Mouse (Mus musculus): ENCODE results near the gene Eif4g3.

Eif4g3 gene

DNA sequence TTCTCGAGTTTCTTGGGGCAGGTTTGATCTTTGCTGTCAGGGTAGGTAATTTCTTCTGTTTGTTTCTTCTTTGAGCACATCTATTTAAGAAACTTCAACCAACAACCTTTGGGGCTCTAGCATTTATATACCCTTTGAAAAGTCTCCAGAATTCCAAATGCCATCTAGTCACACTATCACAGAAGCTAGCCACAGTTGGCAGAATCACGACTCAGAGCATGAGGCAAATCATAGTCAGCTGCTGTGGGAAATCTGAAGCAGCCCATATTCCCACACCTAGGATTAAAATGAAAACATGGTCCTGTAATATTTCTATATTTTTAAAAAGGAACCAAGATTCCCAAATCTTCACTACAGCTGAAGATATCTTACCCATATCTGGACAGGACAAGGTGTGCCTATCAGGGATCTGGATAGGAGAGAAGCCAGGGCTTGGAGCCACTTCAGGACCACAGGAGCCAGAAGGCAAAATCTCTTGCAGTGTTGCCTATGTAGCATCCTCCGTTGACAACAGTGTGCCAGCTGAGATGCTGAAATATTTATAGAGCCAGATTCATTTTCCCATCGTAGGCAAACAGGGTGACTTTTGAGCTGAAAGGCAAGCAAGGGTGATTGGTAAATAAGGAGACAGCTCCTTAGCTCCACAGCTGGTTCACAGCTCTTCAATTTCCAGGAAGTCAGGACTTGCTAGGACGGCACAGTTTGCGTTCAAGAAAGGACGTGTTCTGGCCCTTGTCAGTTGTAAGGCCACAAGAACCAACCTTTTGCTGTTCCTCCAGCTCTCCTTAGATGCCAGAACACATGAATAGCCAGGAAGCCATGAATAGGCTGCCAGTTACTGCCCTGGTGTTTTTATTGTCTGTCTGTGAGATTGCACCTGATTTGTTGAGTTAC is 70.8 kb downstream of the Eif4g3 start:
- no peak for DNase-seq

DNA sequence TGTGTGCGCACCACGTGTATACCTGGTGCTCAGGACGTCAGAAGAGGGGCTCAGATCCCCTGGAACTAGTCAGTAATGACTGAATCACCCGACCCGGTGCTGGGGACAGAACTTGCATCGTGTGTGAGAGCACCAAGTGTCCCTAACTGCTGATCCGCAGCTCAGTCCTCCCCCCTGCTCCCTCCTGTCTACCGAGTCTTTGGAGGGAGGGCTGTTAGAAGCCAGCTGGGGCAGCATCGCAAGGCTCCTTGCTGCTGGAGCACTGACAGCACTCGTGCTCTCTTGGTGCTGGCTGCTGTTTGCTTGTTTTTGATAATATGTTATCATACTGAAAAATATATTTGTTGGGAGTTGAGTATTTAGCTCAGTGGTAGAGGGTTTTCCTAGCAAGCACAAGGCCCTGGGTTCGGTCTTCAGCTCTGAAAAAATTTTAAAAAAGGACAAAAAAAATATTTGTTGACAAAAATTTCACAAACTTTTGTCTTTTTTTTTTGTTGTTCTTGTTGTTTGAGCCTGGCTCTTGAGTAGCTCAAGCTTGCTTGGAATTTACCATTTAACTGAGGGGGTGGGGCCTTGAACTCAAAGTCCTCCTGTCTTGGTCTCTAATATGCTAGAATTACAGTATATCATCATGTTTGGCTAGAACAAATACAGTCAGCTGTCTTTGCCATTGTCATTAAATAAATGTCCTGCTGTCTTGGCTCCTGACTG is 72.2 kb downstream of the Eif4g3 start:
- DNase-seq: peak; percentile 48 to 49

DNA sequence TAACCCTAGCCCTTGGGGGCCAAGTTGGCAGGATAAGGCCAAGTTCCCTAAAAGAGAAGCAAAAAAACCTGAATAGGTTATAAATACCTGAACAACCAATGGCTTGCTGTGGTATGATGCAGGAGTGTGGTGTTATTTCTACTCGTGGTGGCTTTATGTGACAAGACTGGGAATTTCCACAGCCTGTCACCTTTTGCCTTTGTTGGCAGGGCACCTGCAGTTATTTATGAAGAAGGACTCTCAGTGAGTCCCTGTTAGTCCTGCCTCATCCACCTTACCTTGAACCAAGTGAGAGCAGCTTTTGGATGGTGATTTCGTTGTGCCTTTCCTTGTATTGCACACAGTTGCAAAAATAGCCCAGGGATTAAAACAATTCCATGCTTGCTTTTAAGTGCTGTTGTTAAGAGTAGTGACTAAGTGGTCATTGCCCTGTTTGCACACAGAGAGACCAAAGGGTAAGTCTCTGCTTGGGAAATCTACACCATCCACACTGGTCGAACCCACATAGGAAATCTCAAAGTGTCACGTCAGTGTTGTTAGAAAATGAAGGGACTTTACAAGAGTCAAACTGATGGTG is 72.9 kb downstream of the Eif4g3 start:
- peak in 1 of 2 experiments; percentile 35 for DNase-seq

DNA sequence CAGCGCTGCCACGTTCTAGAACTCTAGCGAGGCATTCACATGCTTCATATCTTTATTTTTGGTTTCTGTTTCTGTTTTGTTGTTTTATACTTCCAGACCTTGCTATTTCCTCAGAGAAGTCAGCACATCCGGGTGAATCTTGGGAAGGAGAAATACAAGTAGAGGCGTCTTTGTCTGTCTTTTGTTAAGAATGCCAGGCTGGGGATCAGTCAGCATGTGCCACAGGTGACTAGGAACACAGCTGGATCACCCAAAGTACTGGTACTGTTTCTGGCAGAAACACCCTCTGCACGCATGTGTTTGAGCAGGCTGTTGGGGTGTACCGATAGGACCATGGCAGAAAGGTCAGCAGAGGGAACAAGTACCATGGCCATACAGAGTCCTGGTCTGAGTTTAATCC is 73.6 kb downstream of the Eif4g3 start:
- DNase-seq: peak in 1 of 2 experiments; percentile 45

DNA sequence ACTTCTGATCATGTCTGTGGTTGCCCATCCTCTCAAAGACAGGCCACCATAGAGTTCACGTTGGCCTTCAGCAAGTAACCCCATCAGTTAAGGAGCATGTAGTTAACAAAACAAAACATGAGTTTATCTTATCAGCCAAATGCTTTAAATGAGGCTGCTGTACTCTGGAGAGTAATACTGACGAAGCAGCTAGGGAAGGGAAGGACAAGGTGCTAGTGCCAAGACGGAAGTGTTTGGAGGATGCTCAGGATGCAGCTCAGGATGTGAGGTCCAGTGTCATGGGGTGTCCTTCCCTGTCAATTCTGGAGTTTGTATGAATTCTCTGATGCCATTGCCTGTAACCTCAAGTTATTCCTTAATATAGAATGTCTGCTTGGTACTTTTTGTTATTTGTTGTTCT is 75.0 kb downstream of the Eif4g3 start:
- DNase-seq: peak in 1 of 2 experiments; percentile 50

DNA sequence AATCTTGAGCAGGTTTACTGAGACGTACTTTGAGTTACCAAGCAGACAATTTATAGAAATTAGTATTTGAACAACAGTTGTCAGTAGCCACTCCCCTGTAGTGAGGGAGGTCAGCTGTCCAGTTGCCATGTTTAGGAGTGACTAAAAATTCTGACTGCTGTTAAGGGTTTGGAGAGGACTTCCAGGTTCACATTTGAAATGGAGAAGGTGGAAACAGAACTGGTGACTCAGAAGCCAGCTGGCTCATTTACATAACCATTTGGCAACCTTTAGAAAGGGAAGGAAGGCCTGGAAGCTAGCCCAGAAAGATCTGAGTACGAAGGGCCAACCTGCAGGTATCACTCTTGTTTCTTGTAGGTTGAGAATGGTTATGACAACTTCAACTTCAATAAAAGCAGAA is 75.8 kb downstream of the Eif4g3 start:
- peak; percentile 80 to 92 for DNase-seq

DNA sequence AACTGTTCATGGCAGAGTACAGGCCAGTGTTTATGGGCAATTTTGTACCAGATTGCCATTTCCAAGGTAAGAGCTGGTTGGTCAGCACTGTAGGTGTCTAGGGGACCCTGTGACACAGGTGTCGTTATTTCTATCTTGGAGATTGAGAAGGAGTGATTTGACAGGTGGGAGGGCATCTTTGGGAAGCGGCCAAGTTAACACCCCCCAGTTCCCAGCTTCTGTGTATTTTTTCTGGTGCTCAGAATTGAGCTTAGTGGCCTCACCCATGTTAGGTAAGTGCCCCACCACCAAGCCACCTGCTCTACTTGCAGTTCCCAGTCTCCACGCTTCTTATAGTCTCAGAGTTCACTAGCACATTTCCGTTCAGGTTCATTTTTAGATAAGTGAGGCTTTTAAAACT is 76.5 kb downstream of the Eif4g3 start:
- DNase-seq: no peak

DNA sequence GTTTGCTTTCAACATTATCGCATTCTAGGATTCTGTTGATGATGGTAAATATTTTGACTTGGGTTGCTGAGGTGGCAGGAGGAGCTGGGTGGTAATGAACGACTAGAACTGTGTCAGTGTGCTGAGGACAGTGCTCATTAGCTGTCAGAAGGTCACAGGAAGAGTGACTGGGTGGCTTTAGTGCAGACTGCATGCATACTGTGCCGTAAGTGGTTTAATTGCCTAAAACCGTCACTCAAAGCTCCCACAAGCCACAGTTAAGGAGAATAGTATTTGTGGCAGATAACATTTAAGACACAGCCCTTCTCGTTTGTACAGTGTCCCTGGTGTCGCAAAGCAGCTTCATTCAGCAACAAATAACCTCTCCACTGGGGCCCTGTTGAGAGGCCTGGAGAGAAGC is 78.7 kb downstream of the Eif4g3 start:
- DNase-seq: no peak

DNA sequence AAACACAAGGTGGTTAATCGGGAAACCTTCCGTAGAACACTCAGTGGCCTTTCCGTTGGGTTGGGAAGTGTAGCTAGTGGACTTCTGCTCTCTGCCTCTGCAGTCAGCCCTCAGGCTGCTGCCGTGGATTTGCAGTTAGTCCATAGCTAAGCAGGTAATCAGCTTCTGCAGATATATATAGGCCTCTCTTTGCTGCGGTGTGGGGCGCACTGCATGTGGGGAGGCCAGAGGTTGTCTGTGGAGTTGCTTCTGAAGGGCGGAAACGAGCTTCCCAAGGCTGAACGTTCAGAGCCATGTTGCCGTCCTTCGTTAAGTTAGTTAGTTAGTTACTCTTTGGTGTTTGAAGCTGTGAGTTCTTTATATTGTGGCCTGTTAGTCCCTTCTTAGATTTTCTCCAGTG is 80.3 kb downstream of the Eif4g3 start:
- DNase-seq: no peak

DNA sequence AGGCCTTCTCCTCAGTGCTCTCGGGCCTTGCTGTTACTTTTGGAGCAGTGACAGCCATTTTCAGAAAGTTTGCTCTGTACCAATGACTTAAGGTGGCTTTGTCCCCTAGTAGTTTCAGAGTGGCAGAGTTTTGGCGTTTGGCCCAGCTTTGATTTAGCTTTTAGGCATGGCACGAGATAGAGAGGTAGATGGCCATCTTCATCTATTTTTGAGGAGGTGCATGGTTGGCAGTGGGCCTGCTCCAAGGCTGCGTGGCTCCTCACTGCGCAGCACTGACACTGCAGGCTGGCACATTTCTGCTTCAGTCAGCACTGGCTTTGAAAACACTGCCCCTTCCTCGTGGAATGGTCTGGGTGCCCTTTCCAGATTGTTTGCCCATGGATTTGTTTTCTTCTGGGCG is 80.7 kb downstream of the Eif4g3 start:
- DNase-seq: peak; percentile 41 to 70

DNA sequence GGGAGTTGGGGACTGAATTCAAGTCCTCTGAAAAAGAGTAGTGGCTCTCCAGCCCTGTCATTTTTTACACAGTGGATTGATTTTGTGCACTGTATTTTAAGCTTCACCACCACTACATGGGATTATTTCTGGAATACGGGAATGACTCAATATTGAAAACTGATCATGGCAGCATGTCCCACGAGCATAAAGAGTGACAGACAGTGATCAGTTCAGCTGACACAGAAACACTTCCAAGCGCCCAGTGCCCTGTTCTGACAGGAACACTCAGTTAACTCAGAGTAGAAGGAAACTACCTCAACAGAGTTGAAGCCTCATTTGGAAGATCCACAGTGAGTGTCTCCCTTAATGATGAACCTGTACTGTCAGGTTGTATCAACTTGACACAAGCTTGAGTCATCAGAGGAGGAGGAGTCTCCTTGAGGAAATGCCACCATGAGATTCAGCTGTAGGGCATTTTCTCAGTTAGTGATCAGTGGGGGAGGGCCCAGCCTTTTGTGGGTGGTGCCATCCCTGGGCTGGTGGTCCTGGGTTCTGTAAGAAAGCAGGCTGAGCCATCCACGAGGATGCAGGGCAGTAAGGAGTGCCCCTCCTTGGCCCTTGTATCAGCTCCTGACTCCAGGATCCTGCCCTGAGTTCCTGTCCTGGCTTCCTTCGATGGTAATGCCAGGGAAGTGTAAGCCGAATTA is 82.2 kb downstream of the Eif4g3 start:
- no peak for DNase-seq

DNA sequence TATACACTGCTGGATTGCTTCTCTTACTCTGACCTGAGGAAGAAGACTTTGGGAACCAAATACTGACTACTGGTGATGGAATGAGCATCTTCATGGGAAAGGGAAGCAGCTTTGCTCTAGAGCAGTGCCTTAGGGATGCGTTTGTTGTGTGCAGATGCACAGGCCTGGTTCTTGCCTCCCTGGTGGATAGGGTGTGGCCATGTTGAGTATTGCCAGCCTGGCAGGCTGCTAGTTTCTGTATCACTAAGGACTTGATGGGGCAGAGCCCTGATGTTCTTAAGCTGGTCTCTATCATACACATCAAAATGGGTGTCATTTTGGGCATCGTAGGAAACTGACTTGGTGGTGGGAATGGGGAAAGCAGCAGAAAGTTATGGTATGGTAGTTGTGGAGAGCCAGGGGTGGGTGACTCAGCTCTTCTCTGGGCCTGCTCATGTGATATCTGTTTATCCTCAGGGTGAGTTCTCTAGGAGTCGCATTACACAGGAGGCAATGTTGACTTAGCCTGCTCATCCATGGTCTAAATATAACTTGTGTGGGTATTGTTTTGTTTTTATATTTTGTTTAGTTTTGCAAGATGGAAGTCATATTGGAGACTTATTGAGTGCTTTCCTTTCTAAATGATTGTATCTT is 85.0 kb downstream of the Eif4g3 start:
- no peak for DNase-seq

DNA sequence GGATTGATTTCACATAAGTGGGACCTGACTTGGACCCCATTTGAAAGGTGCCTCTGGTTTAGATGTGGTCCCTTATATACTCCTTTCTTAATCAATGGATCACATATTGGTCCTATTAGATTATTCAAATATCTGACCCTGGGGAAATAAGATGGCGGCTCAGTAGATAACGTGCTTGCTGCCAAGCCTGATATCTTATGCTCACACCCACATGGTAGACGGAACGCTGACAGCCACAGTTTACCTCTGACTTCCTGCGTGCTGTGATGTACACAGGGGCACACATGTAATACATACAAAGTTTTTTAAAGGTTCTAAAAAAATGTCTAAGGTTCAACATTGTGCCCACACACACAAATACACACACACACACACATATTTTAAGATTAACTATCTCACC is 86.4 kb downstream of the Eif4g3 start:
- no peak for DNase-seq

DNA sequence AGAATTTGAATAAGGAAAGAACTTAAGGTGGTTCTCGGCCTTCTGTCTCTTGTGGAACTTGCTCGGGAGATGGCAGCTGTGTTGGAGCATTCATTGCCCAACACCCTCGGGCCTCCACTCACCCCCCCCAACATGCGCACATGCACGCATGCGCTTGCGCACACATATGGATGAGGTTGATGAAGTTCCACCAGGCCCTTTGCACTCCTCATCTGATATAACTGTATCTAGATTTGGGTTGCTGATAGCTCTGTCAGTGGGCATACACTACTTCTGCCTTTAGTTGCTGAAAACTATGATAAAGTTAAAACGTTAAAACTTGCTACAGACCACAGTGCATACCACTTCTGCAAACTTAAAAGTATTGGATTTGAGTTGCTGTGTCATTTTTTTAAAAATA is 89.6 kb downstream of the Eif4g3 start:
- no peak for DNase-seq

DNA sequence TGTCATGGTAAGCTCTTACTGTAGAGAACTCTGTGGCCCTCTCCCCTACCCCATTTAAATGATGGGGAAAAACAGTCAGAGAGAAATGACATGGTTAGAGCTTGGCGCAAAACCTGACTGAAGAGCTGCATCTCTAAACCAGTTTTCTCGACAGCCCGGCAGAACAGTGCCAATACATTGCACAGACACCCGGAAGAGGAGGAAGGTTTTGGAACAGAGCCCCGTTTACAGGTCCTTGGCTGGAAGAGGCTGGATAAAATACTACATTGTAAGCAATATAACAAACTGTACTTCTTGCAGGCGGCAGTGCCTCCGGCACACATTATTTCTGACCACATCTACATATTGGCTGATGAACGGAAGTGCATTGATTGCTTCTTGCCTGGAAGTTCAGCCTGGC is 91.3 kb downstream of the Eif4g3 start:
- no peak for DNase-seq

DNA sequence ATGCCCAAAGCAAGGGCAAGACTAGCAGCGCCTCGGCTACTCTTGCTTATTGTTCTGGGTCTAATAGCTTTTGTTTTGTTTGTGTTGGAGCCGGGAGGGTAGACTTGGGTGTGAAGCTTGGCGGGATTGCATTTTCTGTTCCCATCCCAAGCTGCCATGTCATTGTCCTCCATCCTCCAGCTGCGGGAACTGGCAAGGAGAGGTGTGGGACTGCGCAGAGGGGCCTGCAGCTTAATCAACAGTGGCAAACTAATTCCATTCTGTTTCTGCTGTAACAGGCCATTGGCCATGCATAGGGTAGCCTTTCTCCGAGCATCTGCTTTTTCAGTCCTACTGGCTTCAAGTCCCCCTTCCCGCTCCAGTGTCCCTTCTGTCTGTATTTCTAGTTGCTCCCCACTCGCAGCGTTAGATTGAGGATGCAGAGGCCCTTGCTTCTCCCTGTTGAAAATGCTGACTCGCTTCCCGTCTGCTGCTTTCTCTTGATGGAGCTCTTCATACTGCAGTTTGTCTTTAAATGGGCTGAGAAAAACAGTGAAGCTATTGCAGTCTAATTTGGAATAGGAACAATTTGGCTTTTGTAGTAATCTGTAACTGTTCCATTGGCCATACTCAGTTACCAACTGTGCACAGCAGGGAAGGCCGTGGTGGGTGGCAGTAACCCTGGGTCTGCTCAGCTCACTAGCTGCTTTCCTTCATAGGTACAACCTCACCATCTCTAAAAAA is 92.2 kb downstream of the Eif4g3 start:
- no peak for DNase-seq

DNA sequence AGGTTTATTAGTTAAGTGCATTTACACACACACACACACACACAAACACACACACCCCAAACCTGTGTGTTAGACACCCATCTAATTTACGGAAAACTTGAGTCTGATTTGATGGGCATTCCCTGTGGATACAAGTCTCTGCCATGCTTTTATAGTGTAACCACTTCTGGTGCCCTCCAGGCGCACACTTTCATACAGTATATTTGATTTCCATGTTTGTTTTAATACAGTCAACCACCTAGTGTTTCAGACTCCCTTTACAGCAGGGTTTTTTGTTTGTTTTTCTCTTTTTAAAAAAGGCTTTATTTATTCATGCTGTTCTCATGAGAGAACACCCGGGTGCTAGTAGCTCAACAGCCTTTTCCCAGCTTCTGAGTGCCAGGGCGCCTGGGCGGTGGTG is 94.1 kb downstream of the Eif4g3 start:
- DNase-seq: no peak

DNA sequence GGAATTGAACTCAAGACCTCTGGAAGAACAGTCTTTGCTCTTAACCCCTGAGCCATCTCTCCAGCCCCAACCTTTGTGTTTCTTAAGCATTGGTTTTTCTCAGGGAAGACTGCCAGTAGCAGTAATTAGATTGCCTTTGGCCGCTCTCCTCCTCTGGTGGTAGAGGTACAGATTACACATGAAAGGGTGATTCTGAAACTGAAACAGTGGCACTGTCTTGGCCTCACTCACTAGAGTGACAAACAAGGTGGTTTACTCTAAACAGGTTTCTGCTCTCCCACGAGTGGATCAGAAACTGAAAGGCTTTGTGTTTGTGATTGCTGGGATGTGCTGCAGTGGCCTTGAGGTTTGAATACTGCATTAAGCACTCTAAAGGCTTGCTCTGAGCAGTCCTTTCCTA is 96.7 kb downstream of the Eif4g3 start:
- DNase-seq: no peak

DNA sequence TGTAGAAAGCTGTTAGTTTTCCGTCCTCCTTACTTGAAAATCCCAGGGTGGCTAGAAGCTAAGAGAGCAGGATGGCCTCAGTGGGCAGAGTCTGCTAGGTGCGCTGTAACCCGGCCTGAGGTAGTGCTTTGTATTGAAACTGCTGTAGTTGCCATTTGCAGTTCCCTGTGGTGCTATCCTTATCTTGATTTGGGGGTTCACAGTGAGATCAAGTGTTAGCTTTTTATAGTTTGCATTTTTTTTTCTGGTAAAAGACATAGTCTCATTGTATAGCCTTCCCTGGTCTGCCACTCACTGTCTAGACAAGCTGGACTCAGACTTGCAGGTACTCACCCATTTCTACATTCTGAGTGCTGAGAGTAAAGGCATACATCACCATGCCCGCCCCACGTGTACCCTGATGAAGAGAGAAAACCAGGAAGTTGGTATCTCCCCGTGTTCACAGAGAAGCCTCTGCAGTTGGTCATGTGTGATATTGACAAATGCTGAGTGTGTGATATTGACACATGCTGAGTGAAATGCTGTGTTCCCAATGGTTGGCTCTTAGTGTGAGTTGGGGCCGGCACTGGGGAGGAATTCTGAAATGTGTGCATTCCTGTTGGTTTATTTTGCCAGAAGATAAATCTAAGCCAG is 98.9 kb downstream of the Eif4g3 start:
- no peak for DNase-seq

DNA sequence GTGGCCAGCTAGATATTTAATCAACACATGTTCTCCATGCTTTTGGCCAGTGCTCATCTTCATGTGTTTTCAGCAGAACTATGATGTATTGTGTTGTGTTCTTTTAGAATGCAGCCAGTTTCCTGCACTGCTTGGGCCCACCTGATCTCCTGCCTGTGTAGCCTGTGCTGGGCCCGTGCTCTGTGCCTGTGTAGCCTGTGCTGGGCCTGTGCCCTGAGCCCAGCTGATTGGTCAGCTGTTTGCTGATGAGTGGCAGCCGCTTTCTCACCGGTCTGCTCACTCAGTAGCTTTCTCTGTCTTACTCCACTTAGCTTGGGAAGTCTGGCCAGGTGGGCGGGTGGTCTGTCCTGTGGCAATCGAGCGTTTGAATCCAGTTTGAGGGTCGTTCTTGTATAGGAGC is 107.6 kb downstream of the Eif4g3 start:
- no peak for DNase-seq

DNA sequence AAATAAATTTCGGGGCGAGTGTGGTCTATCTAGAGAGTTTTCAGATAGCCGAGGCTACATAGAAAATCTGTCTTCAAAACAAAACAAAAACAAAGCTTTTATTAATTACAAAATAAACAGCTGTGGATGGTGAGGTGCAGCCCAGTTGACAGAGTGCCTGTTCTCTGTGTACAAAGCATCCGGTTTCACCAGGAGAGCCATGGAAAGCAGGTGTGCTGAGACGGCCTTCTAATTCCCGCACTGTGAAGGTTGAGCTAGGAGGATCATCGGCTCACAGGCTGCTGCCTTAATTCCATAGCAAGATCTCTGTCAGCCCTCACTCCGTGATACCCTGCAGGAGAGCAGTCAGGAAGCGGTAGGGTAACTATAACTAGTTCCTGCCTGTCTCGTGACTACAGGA is 109.0 kb downstream of the Eif4g3 start:
- DNase-seq: no peak

DNA sequence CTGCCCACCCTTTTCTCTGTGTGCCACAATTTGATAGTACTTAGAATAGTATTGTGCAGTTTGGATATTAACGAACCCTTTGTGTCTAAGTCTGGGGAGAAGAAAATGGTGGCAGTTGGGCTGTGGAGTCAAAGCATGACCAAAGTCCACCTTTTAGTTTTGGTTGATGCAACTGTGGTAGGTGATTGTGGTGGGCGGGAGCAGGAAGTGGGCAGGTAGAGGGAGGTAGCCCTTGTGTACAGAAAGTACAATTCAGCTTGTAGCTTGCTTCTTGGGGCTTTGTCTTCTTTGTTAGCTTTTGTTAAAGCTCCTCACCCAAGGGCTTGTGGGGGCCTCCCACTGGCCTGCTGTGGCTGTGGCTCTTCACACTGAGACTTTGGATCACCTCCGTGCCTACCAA is 109.6 kb downstream of the Eif4g3 start:
- DNase-seq: no peak
